Mouse (Mus musculus): ENCODE results near the gene Fgf3. TPM values are rescaled to one million over a fixed set of nuclear protein-coding genes. Genes with fewer than 3 reads are reported as not detected.
"Not testable (repeated sequence)": the region's sequence is repeated elsewhere in the genome, so short reads cannot be mapped to it uniquely, and the experiment has no call there.

Gene Fgf3
- polyA plus RNA-seq, 1 experiment from 2014 or later, result not detected

DNA sequence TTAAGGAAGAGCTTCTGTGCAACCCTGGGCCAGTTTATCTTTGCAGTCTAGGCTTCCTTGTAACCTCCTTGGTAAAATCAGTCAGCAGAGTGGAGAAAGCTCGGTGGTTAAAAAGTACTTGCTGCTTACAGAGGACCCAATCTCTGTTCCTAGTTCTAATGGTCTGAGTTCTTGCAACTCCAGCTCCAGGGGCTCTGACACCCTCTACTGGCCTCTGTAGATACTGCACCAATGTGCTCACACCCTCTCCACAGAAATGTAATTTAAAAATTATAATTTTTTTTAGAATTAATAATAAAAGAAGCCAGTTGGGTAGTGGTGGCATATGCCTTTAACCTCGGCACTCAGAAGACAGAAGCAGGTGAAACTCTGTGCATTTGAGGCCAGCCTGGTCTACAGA lies 49.8 kb downstream of the Fgf3 start:
- H3K4me2 ChIP-seq, result no peak overlapping the region
- 84% methylated on average over 2 of the region's 2 CpGs for WGBS
- DNase-seq, result no peak
- H3K27ac ChIP-seq (ENCODE audit: low read depth), result no peak overlapping the region
- no peak for ATAC-seq (ENCODE audit: insufficient read depth)
- no peak overlapping the region for H3K4me3 ChIP-seq (ENCODE audit: low read depth, low read length)
- no peak overlapping the region for H3K9ac ChIP-seq
- H3K36me3 ChIP-seq (ENCODE audit: insufficient read depth), result no peaks in the 10 kb centered on the region
- H3K9me3 ChIP-seq (ENCODE audit: low read depth, low read length), result no peaks in the 10 kb centered on the region
- peaks cover 17% of the 10 kb centered on the region for H3K27me3 ChIP-seq (ENCODE audit: insufficient read depth, low read length)
- 0 out of 2 replicates have a peak, but pooled peaks have one; percentile 11 for TF ChIP-seq CTCF (IDR thresholded peaks at IDR 0.05; ENCODE audit: low read depth)
- H3K4me1 ChIP-seq (ENCODE audit: insufficient read depth), result no peaks in the 10 kb centered on the region

DNA sequence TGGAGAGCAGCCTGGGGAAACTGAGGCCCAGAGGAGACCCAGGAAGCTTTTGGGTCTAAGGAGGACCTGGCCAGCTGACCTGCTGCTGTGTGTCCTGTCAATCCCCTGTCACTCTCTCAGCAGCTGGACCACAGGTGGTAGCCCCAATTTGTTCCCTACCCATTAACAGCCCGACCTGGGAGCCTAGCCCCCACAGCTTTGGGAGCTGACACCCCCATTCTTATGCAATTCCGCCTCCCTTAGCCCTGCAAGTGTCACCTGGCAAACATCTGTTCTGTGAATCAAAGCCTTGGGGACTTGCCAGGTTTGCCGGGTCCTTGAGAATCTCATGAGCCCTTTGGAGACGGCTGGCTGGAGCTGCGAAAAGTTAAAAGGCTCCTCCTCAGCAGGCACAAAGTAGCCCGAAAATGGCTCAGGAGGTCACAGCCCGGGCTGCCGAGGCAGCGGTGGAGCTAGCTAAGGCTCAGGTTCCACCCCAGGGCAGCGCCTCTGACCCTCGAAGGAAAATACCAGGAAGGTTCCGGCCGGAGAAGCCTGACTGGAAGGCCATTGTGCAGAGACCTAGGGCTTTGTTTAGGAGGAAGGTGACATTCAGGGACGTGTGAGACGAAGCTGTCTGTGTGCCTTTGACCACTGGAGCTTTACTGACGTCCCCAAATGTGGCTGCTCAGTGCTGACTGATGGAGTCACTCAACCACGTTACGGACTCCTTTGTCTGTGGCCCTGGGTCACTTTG lies 50.8 kb downstream of the Fgf3 start:
- Histone ChIP-seq H3K36me3 (ENCODE audit: insufficient read depth) (no peaks in the 10 kb centered on the region), H3K27me3 (ENCODE audit: insufficient read depth, low read length) (peaks cover 17% of the 10 kb centered on the region), H3K27ac (ENCODE audit: low read depth) (no peak overlapping the region), H3K4me2 (no peak overlapping the region), H3K4me1 (ENCODE audit: insufficient read depth) (no peaks in the 10 kb centered on the region), H3K9me3 (ENCODE audit: low read depth, low read length) (no peaks in the 10 kb centered on the region), H3K9ac (no peak overlapping the region), H3K4me3 (ENCODE audit: low read depth, low read length) (no peak overlapping the region)
- ATAC-seq (ENCODE audit: insufficient read depth), result no peak
- TF ChIP-seq CTCF (IDR thresholded peaks at IDR 0.05; ENCODE audit: low read depth), result no peak
- DNase-seq, result peak; percentile 57
- WGBS, result 5% methylated on average over 18 of the region's 18 CpGs

DNA sequence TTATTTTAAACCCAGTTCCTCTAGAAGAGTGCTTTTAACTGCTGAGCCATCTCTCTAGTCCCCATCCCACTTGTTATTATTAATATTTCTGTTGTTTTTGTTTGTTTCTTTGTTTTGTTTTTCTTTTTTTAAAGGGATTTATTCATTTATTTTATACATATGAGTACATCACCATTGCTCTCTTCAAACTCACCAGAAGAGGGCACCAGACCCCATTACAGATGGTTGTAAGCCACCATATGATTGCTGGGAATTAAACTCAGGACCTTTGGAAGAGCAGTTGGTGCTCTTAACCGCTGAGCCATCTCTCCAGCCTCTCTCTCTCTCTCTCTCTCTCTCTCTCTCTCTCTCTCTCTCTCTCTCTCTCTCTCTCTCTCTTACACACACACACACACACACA lies 52.8 kb downstream of the Fgf3 start:
- not testable (repeated sequence) for H3K36me3 ChIP-seq (ENCODE audit: insufficient read depth); H3K4me3 ChIP-seq (ENCODE audit: low read depth, low read length); H3K9me3 ChIP-seq (ENCODE audit: low read depth, low read length); ATAC-seq (ENCODE audit: insufficient read depth); H3K9ac ChIP-seq; DNase-seq; H3K4me1 ChIP-seq (ENCODE audit: insufficient read depth); H3K4me2 ChIP-seq; H3K27ac ChIP-seq (ENCODE audit: low read depth)
- WGBS, result 87% methylated on average over 1 of the region's 1 CpGs
- peak; percentile 43; the same call in 1 of the 2 replicates for TF ChIP-seq CTCF (IDR thresholded peaks at IDR 0.05; ENCODE audit: low read depth)
- H3K27me3 ChIP-seq (ENCODE audit: insufficient read depth, low read length), result peaks cover 29% of the 10 kb centered on the region

DNA sequence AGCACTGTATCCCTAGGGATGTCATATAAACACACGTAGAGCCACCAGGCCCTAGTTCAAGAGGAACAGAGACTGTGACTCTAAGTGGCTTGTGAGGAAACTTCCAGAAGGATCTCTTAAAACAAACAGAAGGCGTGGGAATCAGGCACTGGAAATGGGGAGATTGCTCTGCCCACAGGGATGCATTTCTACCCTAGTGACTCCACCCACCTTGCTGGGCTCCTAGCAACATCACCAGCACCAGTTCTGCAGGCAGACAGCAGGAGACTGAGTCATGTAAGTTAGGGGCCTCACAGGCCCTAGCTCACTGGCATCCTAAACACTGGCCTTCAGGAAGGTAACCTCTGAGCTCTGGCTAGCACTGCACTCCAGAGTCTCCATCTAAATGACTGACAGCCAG lies 54.0 kb downstream of the Fgf3 start:
- H3K27me3 ChIP-seq (ENCODE audit: insufficient read depth, low read length), result peaks cover 41% of the 10 kb centered on the region
- H3K4me3 ChIP-seq (ENCODE audit: low read depth, low read length), result no peak overlapping the region
- no peaks in the 10 kb centered on the region for H3K9me3 ChIP-seq (ENCODE audit: low read depth, low read length)
- no peak for TF ChIP-seq CTCF (IDR thresholded peaks at IDR 0.05; ENCODE audit: low read depth)
- DNase-seq, result no peak
- H3K4me1 ChIP-seq (ENCODE audit: insufficient read depth), result peaks cover 4% of the 10 kb centered on the region; the same call in 1 of the 2 replicates
- H3K9ac ChIP-seq, result no peak overlapping the region
- no peaks in the 10 kb centered on the region for H3K36me3 ChIP-seq (ENCODE audit: insufficient read depth)
- no peak overlapping the region for H3K27ac ChIP-seq (ENCODE audit: low read depth)
- ATAC-seq (ENCODE audit: insufficient read depth), result no peak
- no peak overlapping the region for H3K4me2 ChIP-seq
- 66% methylated on average over 2 of the region's 2 CpGs for WGBS

DNA sequence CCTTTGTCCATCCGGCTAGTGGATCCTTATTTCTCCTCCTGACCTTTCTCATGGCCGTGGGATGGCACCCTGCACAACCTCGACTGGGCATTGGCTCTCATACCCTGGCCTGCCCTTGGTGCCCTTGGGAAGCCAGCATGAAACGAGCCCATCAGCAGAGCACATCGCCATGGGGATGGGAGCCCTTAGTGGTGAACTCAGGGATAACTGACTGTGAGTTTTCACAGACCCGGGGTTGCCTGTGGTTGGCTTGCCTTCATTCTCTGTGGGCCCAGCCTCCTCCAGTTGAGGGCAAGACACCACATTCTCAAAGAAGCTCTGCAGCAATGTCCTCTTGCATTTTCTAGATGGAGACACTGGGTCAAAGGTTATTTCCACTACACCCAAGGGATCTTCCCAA lies 54.4 kb downstream of the Fgf3 start:
- Histone ChIP-seq H3K27me3 (ENCODE audit: insufficient read depth, low read length) (peaks cover 46% of the 10 kb centered on the region), H3K9me3 (ENCODE audit: low read depth, low read length) (no peaks in the 10 kb centered on the region), H3K4me3 (ENCODE audit: low read depth, low read length) (no peak overlapping the region), H3K9ac (no peak overlapping the region), H3K4me2 (no peak overlapping the region), H3K36me3 (ENCODE audit: insufficient read depth) (no peaks in the 10 kb centered on the region), H3K27ac (ENCODE audit: low read depth) (no peak overlapping the region), H3K4me1 (ENCODE audit: insufficient read depth) (peaks cover 4% of the 10 kb centered on the region; the same call in 1 of the 2 replicates)
- 48% methylated on average over 6 of the region's 6 CpGs for WGBS
- DNase-seq (no peak), ATAC-seq (ENCODE audit: insufficient read depth) (no peak)
- TF ChIP-seq CTCF (IDR thresholded peaks at IDR 0.05; ENCODE audit: low read depth), result peak; percentile 29

Other genes starting within 250 kb of the Fgf3 start
- gene Ano1, start 86.1 kb upstream of the Fgf3 start, polyA plus RNA-seq (2014; fragmentation: Nextera tagmentation; extraction: Ambion mirVana), result 64.8 and 71.5 TPM in 2 replicates
- not detected in 2 replicates for gene Fgf4, start 9.3 kb downstream of the Fgf3 start, polyA plus RNA-seq (2014; fragmentation: Nextera tagmentation; extraction: Ambion mirVana)
- not detected in 2 replicates for gene Fgf15, start 58.4 kb downstream of the Fgf3 start, polyA plus RNA-seq (2014; fragmentation: Nextera tagmentation; extraction: Ambion mirVana)
- 22.1 and 22.3 TPM in 2 replicates for gene LTO1, start 77.0 kb downstream of the Fgf3 start, polyA plus RNA-seq (2014; fragmentation: Nextera tagmentation; extraction: Ambion mirVana)
- gene Ccnd1, start 101.8 kb downstream of the Fgf3 start, polyA plus RNA-seq (2014; fragmentation: Nextera tagmentation; extraction: Ambion mirVana), result 148 and 154 TPM in 2 replicates